Mouse (Mus musculus) lung, adult 10 weeks (tissue): ENCODE data around the gene Bmp10. TPM values are rescaled to one million over a fixed set of nuclear protein-coding genes. Genes with fewer than 3 reads are reported as not detected.

Experiments
- polyA plus RNA-seq: library from polyadenylated mRNA; stranded (reverse); fragments of 350-450 nt; fragmentation: Illumina TruSeq; extraction: RNeasy Lipid Tissue Mini Kit (QIAGEN cat#74804); gene quantifications from one replicate; pipeline ENCODE4 v1.2.3, GENCODE M21; 2014; ENCODE audit warnings: low read depth, low replicate concordance; ENCODE audit not compliant: insufficient read depth

Gene Bmp10
- not detected for polyA plus RNA-seq

GRCm38 (mm10) chr6:87428487-87429044, at the start of gene Bmp10:
Gene Bmp10 (plus strand): TSS chr6:87428994.

GRCm38 (mm10) chr6:87388877-87389276, 39.9 kb upstream of the Bmp10 start, which contains the start of gene Gkn3:
Gene Gkn3 (minus strand): TSS chr6:87388935.

Other genes with a start within 250 kb of the Bmp10 start
- 32.3 TPM for gene Antxr1, start 93.2 kb upstream of the Bmp10 start, polyA plus RNA-seq
- not detected for gene Gkn1, start 78.1 kb upstream of the Bmp10 start, polyA plus RNA-seq
- gene Gkn2, start 55.6 kb upstream of the Bmp10 start, polyA plus RNA-seq: not detected
- 7.1 TPM for gene Gkn3, start 40.1 kb upstream of the Bmp10 start, polyA plus RNA-seq
- gene Arhgap25, start 104.3 kb downstream of the Bmp10 start, polyA plus RNA-seq: 9.5 TPM
- 0.12 TPM for gene Prokr1, start 161.7 kb downstream of the Bmp10 start, polyA plus RNA-seq
- gene Aplf, start 243.2 kb downstream of the Bmp10 start, polyA plus RNA-seq: 2.8 TPM